16 mouse cellular contexts compared by ENCODE assay signal in genomic region chr2:169519941-169520340, GRCm38 (mm10).
DNase-seq lines count a peak whose midpoint lies in the region; ATAC-seq and TF ChIP-seq lines count a peak whose summit lies in the region.
"Had no signal": no experiment of that assay in that cellular context is flagged by ENCODE, and none has a peak within 500 bp of the region (broad histone marks: within the 10 kb centered on the region; RNA-seq: fewer than 3 reads in every experiment).

No protein-coding gene starts in this region.

- no peaks in the 10 kb centered on the region for H3K36me3 ChIP-seq in heart, postnatal 0 days (replicated peaks; ENCODE audit: control insufficient read depth, insufficient read depth, low read length)
- no peaks in the 10 kb centered on the region for H3K36me3 ChIP-seq in limb, embryonic 10.5 days
- H3K36me3 ChIP-seq in midbrain, embryonic 11.5 days (ENCODE audit: control insufficient read depth, insufficient read depth, low read length) = no peaks in the 10 kb centered on the region
- H3K36me3 ChIP-seq: embryonic facial prominence, embryonic 10.5 days; intestine, embryonic 15.5 days; liver, embryonic 12.5 days; lung, embryonic 15.5 days had no signal

- no peaks in the 10 kb centered on the region for H3K9me3 ChIP-seq in heart, postnatal 0 days (replicated peaks; ENCODE audit: control insufficient read depth, low read length)
- H3K9me3 ChIP-seq in limb, embryonic 10.5 days (replicated peaks) = no peaks in the 10 kb centered on the region
- H3K9me3 ChIP-seq in midbrain, embryonic 11.5 days (ENCODE audit: control insufficient read depth, low read length) = no peaks in the 10 kb centered on the region
- H3K9me3 ChIP-seq: embryonic facial prominence, embryonic 10.5 days; intestine, embryonic 15.5 days; liver, embryonic 12.5 days; lung, embryonic 15.5 days had no signal

- H3K4me1 ChIP-seq in heart, postnatal 0 days (ENCODE audit: control insufficient read depth, insufficient read depth) = peaks cover 13% of the 10 kb centered on the region; the same call in 1 of the 2 replicates
- peaks cover 25% of the 10 kb centered on the region for H3K4me1 ChIP-seq in limb, embryonic 10.5 days
- H3K4me1 ChIP-seq in midbrain, embryonic 11.5 days (ENCODE audit: control insufficient read depth, insufficient read depth, low read length) = no peaks in the 10 kb centered on the region
- H3K4me1 ChIP-seq: intestine, embryonic 15.5 days; liver, embryonic 12.5 days; lung, embryonic 15.5 days had no signal

- DNase-seq in heart, postnatal 0 days (ENCODE audit: low spot score) = no peak
- no peak for DNase-seq in heart, postnatal 4 days
- DNase-seq in limb, embryonic 10.5 days (ENCODE audit: low spot score) = no peak
- DNase-seq in spleen, adult 12 weeks (ENCODE audit: low spot score) = peak; percentile 3
- DNase-seq in thymus, postnatal 4 days = peak; percentile 39
- DNase-seq in midbrain, embryonic 11.5 days (ENCODE audit: low spot score, missing footprints) = no peak
- no peak for DNase-seq in urinary bladder, postnatal 10 days (ENCODE audit: low spot score)
- DNase-seq: cerebellum, postnatal 36 days; right cerebral cortex, postnatal 14 days had no signal

- H3K27me3 ChIP-seq in heart, postnatal 0 days (ENCODE audit: control insufficient read depth, insufficient read depth, low read length) = no peaks in the 10 kb centered on the region
- no peaks in the 10 kb centered on the region for H3K27me3 ChIP-seq in limb, embryonic 10.5 days (ENCODE audit: low read depth, poor library complexity, severe bottlenecking)
- no peaks in the 10 kb centered on the region for H3K27me3 ChIP-seq in midbrain, embryonic 11.5 days (ENCODE audit: control insufficient read depth, insufficient read depth, low read length)
- H3K27me3 ChIP-seq: intestine, embryonic 15.5 days; liver, embryonic 12.5 days; lung, embryonic 15.5 days had no signal

- no peak for ATAC-seq in heart, postnatal 0 days (ENCODE audit: insufficient read depth, low read depth)
- ATAC-seq in midbrain, embryonic 11.5 days (ENCODE audit: low FRiP score) = no peak
- ATAC-seq: forebrain, embryonic 14.5 days; intestine, embryonic 15.5 days; liver, embryonic 12.5 days; midbrain, embryonic 16.5 days had no signal

- H3K4me3 ChIP-seq in heart, postnatal 0 days (ENCODE audit: low read depth, low read length) = peak overlapping the region; percentile 14; the same call in 1 of the 2 replicates
- H3K4me3 ChIP-seq in limb, embryonic 10.5 days = no peak overlapping the region
- H3K4me3 ChIP-seq in midbrain, embryonic 11.5 days (ENCODE audit: low read depth, low read length) = no peak overlapping the region
- H3K4me3 ChIP-seq: embryonic facial prominence, embryonic 10.5 days; intestine, embryonic 15.5 days; liver, embryonic 12.5 days; lung, embryonic 15.5 days had no signal

- WGBS in heart, postnatal 0 days = 31% methylated on average over 9 of the region's 9 CpGs
- 82% methylated on average over 9 of the region's 9 CpGs for WGBS in limb, embryonic 10.5 days
- 84% methylated on average over 9 of the region's 9 CpGs for WGBS in midbrain, embryonic 11.5 days

- no peak overlapping the region for H3K27ac ChIP-seq in heart, postnatal 0 days (ENCODE audit: low read depth)
- peak overlapping the region; percentile 23; the same call in 1 of the 2 replicates for H3K27ac ChIP-seq in limb, embryonic 10.5 days
- H3K27ac ChIP-seq in midbrain, embryonic 11.5 days (ENCODE audit: low read depth, low read length) = no peak overlapping the region
- H3K27ac ChIP-seq: embryonic facial prominence, embryonic 10.5 days; hindbrain, embryonic 14.5 days; intestine, embryonic 15.5 days; liver, embryonic 12.5 days; lung, embryonic 15.5 days had no signal

- no peak for TF ChIP-seq CTCF in heart, postnatal 0 days (IDR thresholded peaks at IDR 0.05; ENCODE audit: low read depth)

- no peak overlapping the region for H3K9ac ChIP-seq in heart, postnatal 0 days (replicated peaks; ENCODE audit: low read depth, low read length)
- H3K9ac ChIP-seq in midbrain, embryonic 11.5 days (ENCODE audit: low read length) = no peak overlapping the region
- H3K9ac ChIP-seq: hindbrain, embryonic 14.5 days; intestine, embryonic 15.5 days; liver, embryonic 12.5 days; lung, embryonic 15.5 days had no signal

- TF ChIP-seq EP300 in heart, postnatal 0 days (IDR thresholded peaks at IDR 0.05; ENCODE audit: low read depth) = no peak

- peak overlapping the region; percentile 40 for H3K4me2 ChIP-seq in heart, postnatal 0 days (ENCODE audit: low read depth, low read length)
- H3K4me2 ChIP-seq in midbrain, embryonic 11.5 days = no peak overlapping the region
- H3K4me2 ChIP-seq: hindbrain, embryonic 14.5 days; intestine, embryonic 15.5 days; liver, embryonic 12.5 days; lung, embryonic 15.5 days had no signal

Comparison
In these comparisons a context has a peak if more than half of its experiments do, and no peak if none do; other contexts are left out.
1. DNase-seq: peak in spleen, adult 12 weeks (single experiment) and thymus, postnatal 4 days (single experiment); none in heart, postnatal 0 days (single experiment), heart, postnatal 4 days (single experiment), limb, embryonic 10.5 days (single experiment), midbrain, embryonic 11.5 days (single experiment) and urinary bladder, postnatal 10 days (single experiment).